33 mouse cellular contexts compared by ENCODE assay signal in the genomic region with DNA sequence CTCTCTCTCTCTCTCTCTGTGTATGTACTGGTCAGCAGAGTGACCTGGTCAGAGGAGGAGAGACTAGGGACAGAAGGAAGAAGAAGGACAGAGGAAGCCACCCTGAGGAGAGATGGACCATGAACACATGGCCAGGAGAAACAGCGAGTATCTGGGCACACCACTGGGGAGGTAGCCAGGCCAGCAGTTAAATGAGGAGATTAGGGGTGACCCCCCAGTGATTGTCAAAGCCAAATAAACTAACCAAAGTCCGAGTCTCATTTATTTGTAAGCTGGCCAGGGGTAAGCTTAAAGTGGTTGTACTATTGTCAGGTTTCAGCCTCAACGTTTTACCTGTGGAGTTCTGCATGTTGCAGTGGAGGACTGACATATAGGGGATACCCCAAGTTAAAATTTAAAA. TPM values are rescaled to one million over a fixed set of nuclear protein-coding genes. Genes with fewer than 3 reads are reported as not detected.
"Had no signal": no experiment of that assay in that cellular context is flagged by ENCODE, and none has a peak within 500 bp of the region (broad histone marks: within the 10 kb centered on the region; RNA-seq: fewer than 3 reads in every experiment).

No protein-coding gene starts in this region.

- H3K4me3 ChIP-seq: left cerebral cortex, adult 2 months; limb, embryonic 10.5 days; limb, embryonic 12.5 days; limb, embryonic 13.5 days; limb, embryonic 15.5 days; liver, embryonic 13.5 days; liver, embryonic 15.5 days; lung, embryonic 15.5 days; megakaryocyte, embryonic 14.5 days; midbrain, embryonic 10.5 days; midbrain, embryonic 12.5 days; midbrain, embryonic 13.5 days; midbrain, embryonic 15.5 days; myocyte; neural tube, embryonic 12.5 days; neural tube, embryonic 13.5 days had no signal

- ATAC-seq: lung, postnatal 0 days; midbrain, embryonic 13.5 days; midbrain, embryonic 15.5 days; midbrain, embryonic 16.5 days had no signal

- H3K9ac ChIP-seq: limb, embryonic 12.5 days; limb, embryonic 13.5 days; limb, embryonic 15.5 days; liver, embryonic 13.5 days; liver, embryonic 14.5 days; liver, embryonic 15.5 days; lung, embryonic 14.5 days; lung, embryonic 15.5 days; midbrain, embryonic 12.5 days; midbrain, embryonic 13.5 days; midbrain, embryonic 15.5 days; neural tube, embryonic 12.5 days; neural tube, embryonic 13.5 days had no signal

- H3K9me3 ChIP-seq: limb, embryonic 10.5 days; limb, embryonic 12.5 days; limb, embryonic 13.5 days; limb, embryonic 15.5 days; liver, embryonic 13.5 days; liver, embryonic 15.5 days; lung, embryonic 15.5 days; megakaryocyte, embryonic 14.5 days; midbrain, embryonic 10.5 days; midbrain, embryonic 12.5 days; midbrain, embryonic 13.5 days; midbrain, embryonic 15.5 days; neural tube, embryonic 12.5 days; neural tube, embryonic 13.5 days had no signal

- H3K36me3 ChIP-seq: limb, embryonic 10.5 days; limb, embryonic 13.5 days; limb, embryonic 15.5 days; liver, embryonic 13.5 days; lung, embryonic 15.5 days; midbrain, embryonic 10.5 days; midbrain, embryonic 12.5 days; midbrain, embryonic 13.5 days; midbrain, embryonic 15.5 days; neural tube, embryonic 12.5 days; neural tube, embryonic 13.5 days had no signal

- H3K4me2 ChIP-seq: limb, embryonic 12.5 days; limb, embryonic 13.5 days; limb, embryonic 15.5 days; liver, embryonic 13.5 days; liver, embryonic 15.5 days; lung, embryonic 14.5 days; lung, embryonic 15.5 days; midbrain, embryonic 11.5 days; midbrain, embryonic 12.5 days; midbrain, embryonic 13.5 days; midbrain, embryonic 15.5 days; neural tube, embryonic 12.5 days; neural tube, embryonic 13.5 days had no signal

- H3K27ac ChIP-seq: left cerebral cortex, adult 2 months; limb, embryonic 10.5 days; limb, embryonic 12.5 days; limb, embryonic 13.5 days; limb, embryonic 15.5 days; liver, embryonic 13.5 days; liver, embryonic 14.5 days; liver, embryonic 15.5 days; lung, embryonic 15.5 days; macrophage; midbrain, embryonic 10.5 days; midbrain, embryonic 12.5 days; midbrain, embryonic 13.5 days; midbrain, embryonic 15.5 days; neural tube, embryonic 12.5 days; neural tube, embryonic 13.5 days had no signal

- H3K4me1 ChIP-seq: liver, embryonic 15.5 days; midbrain, embryonic 12.5 days; midbrain, embryonic 15.5 days had no signal

- H3K27me3 ChIP-seq: limb, embryonic 12.5 days; limb, embryonic 13.5 days; limb, embryonic 15.5 days; liver, embryonic 13.5 days; liver, embryonic 15.5 days; lung, embryonic 15.5 days; megakaryocyte, embryonic 14.5 days; midbrain, embryonic 12.5 days; midbrain, embryonic 13.5 days; midbrain, embryonic 15.5 days; neural tube, embryonic 12.5 days; neural tube, embryonic 13.5 days had no signal

- DNase-seq: left cerebral cortex, postnatal 4 days; liver, embryonic 13.5 days; lung, adult 18-20 months; lung, adult 2 months; lung, embryonic 14.5 days; lung, postnatal 10 days; lung, postnatal 14 days; lung, postnatal 36 days; lung, postnatal 4 days; midbrain, embryonic 14.5 days had no signal

RNA-seq across cellular contexts. Expression of gene Arg1, which starts 3.0 kb away (rescaled TPM):
- total RNA-seq: left cerebral cortex, adult 2 months; left cerebral cortex, postnatal 14 days; left cerebral cortex, postnatal 4 days; megakaryocyte progenitor cell, adult 5-6 weeks; monocyte, adult 5-6 weeks had no signal
- polyA plus RNA-seq: macrophage, myocyte had no signal
